Mouse (Mus musculus) hindbrain, embryonic 10.5 days (tissue): ENCODE data around the gene Psd. TPM values are rescaled to one million over a fixed set of nuclear protein-coding genes. Genes with fewer than 3 reads are reported as not detected.
A peak's percentile ranks its signal among the peaks of the same experiment; 100 is the strongest.

Source experiments
- DNase-seq: peaks from one replicate; pipeline ENCODE4 v3.0.0-alpha.2; 2017; ENCODE audit warnings: low spot score
- H3K27ac ChIP-seq: fragments of 300-500 bp; sonication (generic); 2 replicates; pipeline ENCODE4 v1.5.1; 2016; ENCODE audit warnings: mild to moderate bottlenecking, moderate library complexity
- H3K27me3 ChIP-seq: fragments of 300-500 bp; sonication (generic); 2 replicates; pipeline ENCODE4 v1.6.1; 2016; ENCODE audit warnings: mild to moderate bottlenecking; ENCODE audit not compliant: poor library complexity, insufficient read depth, severe bottlenecking
- H3K36me3 ChIP-seq: fragments of 300-500 bp; sonication (generic); 2 replicates; pipeline ENCODE4 v1.6.1; 2016; ENCODE audit warnings: mild to moderate bottlenecking, moderate library complexity
- H3K4me1 ChIP-seq: fragments of 300-500 bp; sonication (generic); replicated peaks from 2 replicates; pipeline ENCODE4 v1.6.1; 2016; ENCODE audit warnings: mild to moderate bottlenecking
- H3K4me3 ChIP-seq: fragments of 300-500 bp; sonication (generic); 2 replicates; pipeline ENCODE4 v1.5.1; 2016; ENCODE audit warnings: mild to moderate bottlenecking, moderate library complexity
- H3K9me3 ChIP-seq: fragments of 300-500 bp; sonication (generic); 2 replicates; pipeline ENCODE4 v1.6.1; 2016; ENCODE audit warnings: mild to moderate bottlenecking, moderate library complexity
- WGBS: fragments of 180-500 bp; shearing (Covaris S2); methylation state at CpG from one replicate; pipeline ENCODE4 v1.1.7; 2016; 5-methylcytosine and 5-hydroxymethylcytosine counted together
- polyA plus RNA-seq: library from polyadenylated mRNA; unstranded; fragments of >200 nt; fragmentation: Nextera tagmentation; extraction: Ambion mirVana; gene quantifications from 2 replicates; pipeline ENCODE4 v1.2.1, GENCODE M21; 2016

Psd gene
- polyA plus RNA-seq, 1 experiment from 2014 or later, result 9.7 TPM

- no peaks in the 10 kb centered on the region for H3K36me3 ChIP-seq
- H3K4me1 ChIP-seq, result peaks cover 77% of the 10 kb centered on the region
- no peak overlapping the region for H3K27ac ChIP-seq
- H3K4me3 ChIP-seq, result no peak overlapping the region
- no peak for DNase-seq
- 71% methylated on average over 5 of the region's 5 CpGs for WGBS
- peaks cover 89% of the 10 kb centered on the region for H3K27me3 ChIP-seq
- H3K9me3 ChIP-seq, result no peaks in the 10 kb centered on the region
These were observed 3.2 kb downstream of the Psd start for GRCm38 (mm10) chr19:46323716-46324115.

GRCm38 (mm10) chr19:46322996-46323572 is 3.9 kb downstream of the Psd start:
- H3K27ac ChIP-seq, result no peak overlapping the region; the same call in 1 of the 2 replicates
- WGBS, result 81% methylated on average over 13 of the region's 13 CpGs
- no peaks in the 10 kb centered on the region for H3K9me3 ChIP-seq
- H3K36me3 ChIP-seq, result no peaks in the 10 kb centered on the region
- H3K4me3 ChIP-seq, result no peak overlapping the region
- peaks cover 95% of the 10 kb centered on the region for H3K27me3 ChIP-seq
- DNase-seq, result no peak
- peaks cover 80% of the 10 kb centered on the region for H3K4me1 ChIP-seq

- Histone ChIP-seq H3K36me3 (no peaks in the 10 kb centered on the region), H3K4me3 (peak overlapping the region; percentile 28; the same call in 1 of the 2 replicates), H3K9me3 (no peaks in the 10 kb centered on the region), H3K4me1 (peaks cover 80% of the 10 kb centered on the region), H3K27ac (peak overlapping the region; percentile 83), H3K27me3 (peaks cover 99% of the 10 kb centered on the region)
- no peak for DNase-seq
- WGBS, result 61% methylated on average over 11 of the region's 11 CpGs
These were observed 4.6 kb downstream of the Psd start for GRCm38 (mm10) chr19:46322144-46322995.

GRCm38 (mm10) chr19:46321101-46321943 is 5.6 kb downstream of the Psd start:
- Histone ChIP-seq H3K4me1 (peaks cover 79% of the 10 kb centered on the region), H3K4me3 (peak overlapping the region; percentile 28), H3K27me3 (peaks cover 99% of the 10 kb centered on the region), H3K36me3 (no peaks in the 10 kb centered on the region), H3K9me3 (no peaks in the 10 kb centered on the region), H3K27ac (peak overlapping the region; percentile 83)
- 23% methylated on average over 6 of the region's 6 CpGs for WGBS
- peak; percentile 86 for DNase-seq

GRCm38 (mm10) chr19:46320076-46320785 is 6.7 kb downstream of the Psd start:
- peaks cover 72% of the 10 kb centered on the region for H3K4me1 ChIP-seq
- no peaks in the 10 kb centered on the region for H3K9me3 ChIP-seq
- no peak for DNase-seq
- no peak overlapping the region; the same call in 1 of the 2 replicates for H3K4me3 ChIP-seq
- no peaks in the 10 kb centered on the region for H3K36me3 ChIP-seq
- 82% methylated on average over 8 of the region's 8 CpGs for WGBS
- H3K27me3 ChIP-seq, result peaks cover 99% of the 10 kb centered on the region
- peak overlapping the region; percentile 83 for H3K27ac ChIP-seq

- Histone ChIP-seq H3K4me3 (peak overlapping the region; percentile 32), H3K27me3 (peaks cover 99% of the 10 kb centered on the region), H3K27ac (no peak overlapping the region), H3K9me3 (no peaks in the 10 kb centered on the region), H3K36me3 (no peaks in the 10 kb centered on the region), H3K4me1 (peaks cover 78% of the 10 kb centered on the region)
- 13% methylated on average over 16 of the region's 16 CpGs for WGBS
- DNase-seq, result peak; percentile 61
These were observed 8.2 kb downstream of the Psd start for GRCm38 (mm10) chr19:46318586-46319378.

- Histone ChIP-seq H3K4me3 (peak overlapping the region; percentile 51), H3K27ac (0 out of 2 replicates have a peak overlapping the region, but pooled peaks have one; percentile 59), H3K9me3 (no peaks in the 10 kb centered on the region), H3K4me1 (peaks cover 76% of the 10 kb centered on the region), H3K36me3 (no peaks in the 10 kb centered on the region), H3K27me3 (peaks cover 99% of the 10 kb centered on the region)
- 1% methylated on average over 42 of the region's 42 CpGs for WGBS
- no peak for DNase-seq
These were observed 8.9 kb downstream of the Psd start for GRCm38 (mm10) chr19:46318031-46318471.

GRCm38 (mm10) chr19:46317546-46317885 is 9.4 kb downstream of the Psd start:
- Histone ChIP-seq H3K36me3 (peaks cover 3% of the 10 kb centered on the region; the same call in 1 of the 2 replicates), H3K27ac (peak overlapping the region; percentile 59), H3K4me3 (peak overlapping the region; percentile 51), H3K27me3 (peaks cover 99% of the 10 kb centered on the region), H3K9me3 (no peaks in the 10 kb centered on the region), H3K4me1 (peaks cover 71% of the 10 kb centered on the region)
- WGBS, result 1% methylated on average over 48 of the region's 48 CpGs
- no peak for DNase-seq

GRCm38 (mm10) chr19:46316846-46317545 is 10.0 kb downstream of the Psd start:
- Histone ChIP-seq H3K27ac (no peak overlapping the region), H3K9me3 (no peaks in the 10 kb centered on the region), H3K27me3 (peaks cover 98% of the 10 kb centered on the region), H3K36me3 (peaks cover 7% of the 10 kb centered on the region; the same call in 1 of the 2 replicates), H3K4me1 (peaks cover 65% of the 10 kb centered on the region), H3K4me3 (peak overlapping the region; percentile 51)
- WGBS, result 37% methylated on average over 15 of the region's 15 CpGs
- no peak for DNase-seq

- WGBS, result 56% methylated on average over 12 of the region's 12 CpGs
- Histone ChIP-seq H3K27ac (no peak overlapping the region), H3K36me3 (peaks cover 17% of the 10 kb centered on the region; the same call in 1 of the 2 replicates), H3K9me3 (no peaks in the 10 kb centered on the region), H3K4me1 (peaks cover 55% of the 10 kb centered on the region), H3K27me3 (peaks cover 99% of the 10 kb centered on the region), H3K4me3 (no peak overlapping the region)
- DNase-seq, result peak; percentile 2
These were observed 11.0 kb downstream of the Psd start for GRCm38 (mm10) chr19:46315752-46316610.
